ENCODE assay signal across 19 mouse cellular contexts in genomic region chr1:43301866-43302571, GRCm38 (mm10).
DNase-seq lines count a peak whose midpoint lies in the region; ATAC-seq and TF ChIP-seq lines count a peak whose summit lies in the region.
"Had no signal": no experiment of that assay in that cellular context is flagged by ENCODE, and none has a peak within 500 bp of the region (broad histone marks: within the 10 kb centered on the region; RNA-seq: fewer than 3 reads in every experiment).

No protein-coding gene starts in this region.

- no peak overlapping the region for H3K4me3 ChIP-seq in heart, embryonic 15.5 days
- no peak overlapping the region for H3K4me3 ChIP-seq in layer of hippocampus, adult 2 months
- peak overlapping the region in 1 of 2 experiments; percentile 17; a peak in 2 of 4 replicates for H3K4me3 ChIP-seq in MEL (ENCODE audit: control insufficient read depth in 1 of 2, insufficient read depth in 1 of 2, low read depth in 2 of 2, low read length in 2 of 2)
- H3K4me3 ChIP-seq: embryonic facial prominence, embryonic 13.5 days had no signal

- WGBS in heart, embryonic 15.5 days, result 53% methylated on average over 7 of the region's 7 CpGs

- no peaks in the 10 kb centered on the region for H3K79me2 ChIP-seq in MEL (ENCODE audit: control insufficient read depth, insufficient read depth, low read length, poor library complexity)

- no peak overlapping the region for H3K9ac ChIP-seq in heart, embryonic 15.5 days
- no peak overlapping the region for H3K9ac ChIP-seq in MEL (ENCODE audit: control insufficient read depth, low read depth, low read length, poor library complexity, severe bottlenecking)
- H3K9ac ChIP-seq: embryonic facial prominence, embryonic 13.5 days; forebrain, postnatal 0 days had no signal

- H3K9me3 ChIP-seq in heart, embryonic 15.5 days (replicated peaks), result no peaks in the 10 kb centered on the region
- no peaks in the 10 kb centered on the region for H3K9me3 ChIP-seq in MEL (replicated peaks; ENCODE audit: insufficient read depth, low read length)
- H3K9me3 ChIP-seq: embryonic facial prominence, embryonic 13.5 days had no signal

- no peak for DNase-seq in heart, postnatal 4 days
- no peak for DNase-seq in layer of hippocampus, adult 2 months (ENCODE audit: low spot score in 2 of 2)
- DNase-seq in layer of hippocampus, postnatal 10 days (ENCODE audit: low spot score in 2 of 2), result no peak
- DNase-seq in MEL (ENCODE audit: low read depth, low spot score), result peak; percentile 32
- DNase-seq in gastrocnemius, postnatal 4 days (ENCODE audit: low spot score in 2 of 2), result no peak
- DNase-seq: B cell, adult 2 months; cerebellum, adult 8-10 months; kidney, postnatal 10 days; liver; lung, postnatal 36 days; right cerebral cortex, postnatal 25 days; thymus, adult 2 months had no signal

- H3K27ac ChIP-seq in heart, embryonic 15.5 days, result no peak overlapping the region
- H3K27ac ChIP-seq in layer of hippocampus, adult 2 months, result no peak overlapping the region
- H3K27ac ChIP-seq in MEL (ENCODE audit: control insufficient read depth, low read depth, low read length), result no peak overlapping the region
- H3K27ac ChIP-seq: embryonic facial prominence, embryonic 13.5 days had no signal

- TF ChIP-seq RAD21 in MEL (IDR thresholded peaks at IDR 0.05; ENCODE audit: low read depth, low read length), result no peak

- no peaks in the 10 kb centered on the region for H3K36me3 ChIP-seq in heart, embryonic 15.5 days
- H3K36me3 ChIP-seq in MEL (ENCODE audit: control insufficient read depth in 1 of 2, insufficient read depth in 2 of 2, low read length in 2 of 2), result no peaks in the 10 kb centered on the region
- H3K36me3 ChIP-seq: embryonic facial prominence, embryonic 13.5 days had no signal

- TF ChIP-seq POLR2A in MEL (IDR thresholded peaks at IDR 0.05; ENCODE audit: control insufficient read depth in 1 of 2, insufficient read depth in 1 of 2, low read depth in 1 of 2, low read length in 2 of 2, poor library complexity in 1 of 2), result no peak

- ATAC-seq in heart, embryonic 15.5 days (replicated peaks; ENCODE audit: insufficient number of reproducible peaks, insufficient read depth, low FRiP score, low read depth), result peak; percentile 63; the same call in 1 of the 2 replicates
- peak; percentile 54; the same call in 1 of the 2 replicates for ATAC-seq in granulocyte monocyte progenitor cell, adult 5-6 weeks (replicated peaks; ENCODE audit: poor library complexity, severe bottlenecking)
- no peak for ATAC-seq in erythroblast, adult 5-6 weeks (replicated peaks; ENCODE audit: low FRiP score, poor library complexity, severe bottlenecking)
- ATAC-seq: forebrain, postnatal 0 days; hindbrain, embryonic 16.5 days; intestine, embryonic 16.5 days had no signal

- TF ChIP-seq CTCF in layer of hippocampus, adult 2 months (conservative IDR thresholded peaks at IDR 0.05), result 0 out of 2 replicates have a peak, but pooled peaks have one; percentile 5
- TF ChIP-seq CTCF in MEL (IDR thresholded peaks at IDR 0.05 in 2 of 3, conservative IDR thresholded peaks at IDR 0.05 in 1 of 3; ENCODE audit: control insufficient read depth in 1 of 3, insufficient read depth in 1 of 3, low read depth in 2 of 3, low read length in 3 of 3, poor library complexity in 1 of 3, severe bottlenecking in 1 of 3), result no peak

- no peak overlapping the region for H3K4me2 ChIP-seq in heart, embryonic 15.5 days
- H3K4me2 ChIP-seq: embryonic facial prominence, embryonic 13.5 days had no signal

- no peak for TF ChIP-seq EP300 in MEL (IDR thresholded peaks at IDR 0.05; ENCODE audit: low read depth in 1 of 2, low read length in 2 of 2)

- H3K4me1 ChIP-seq in heart, embryonic 15.5 days (replicated peaks), result peaks cover 6% of the 10 kb centered on the region
- peaks cover 0 to 13% of the 10 kb centered on the region in 2 experiments; a peak in 2 of 4 replicates for H3K4me1 ChIP-seq in MEL (ENCODE audit: control insufficient read depth in 1 of 2, insufficient read depth in 2 of 2, low read length in 2 of 2)

- H3K27me3 ChIP-seq in heart, embryonic 15.5 days, result no peaks in the 10 kb centered on the region
- H3K27me3 ChIP-seq in MEL (ENCODE audit: control insufficient read depth in 1 of 2, insufficient read depth in 2 of 2, low read length in 2 of 2), result no peaks in the 10 kb centered on the region
- H3K27me3 ChIP-seq: embryonic facial prominence, embryonic 13.5 days had no signal

TF ChIP-seq in MEL, 35 proteins besides CTCF, POLR2A, EP300 and RAD21:
- TF ChIP-seq GABPA (IDR thresholded peaks at IDR 0.05; ENCODE audit: low read depth, low read length) (no peak), ETS1 (IDR thresholded peaks at IDR 0.05; ENCODE audit: low read depth, low read length) (0 out of 2 replicates have a peak, but pooled peaks have one; percentile 15)
TF ChIP-seq in MEL: peak in this region for 1.
